Comparison of ENCODE assay signal across 30 mouse cellular contexts in genomic region chr17:71062049-71062560, GRCm38 (mm10). TPM values are rescaled to one million over a fixed set of nuclear protein-coding genes. Genes with fewer than 3 reads are reported as not detected.
DNase-seq lines count a peak whose midpoint lies in the region; ATAC-seq and TF ChIP-seq lines count a peak whose summit lies in the region.
"Had no signal": no experiment of that assay in that cellular context is flagged by ENCODE, and none has a peak within 500 bp of the region (broad histone marks: within the 10 kb centered on the region; RNA-seq: fewer than 3 reads in every experiment).

No protein-coding gene starts in this region.

- peaks cover 79% of the 10 kb centered on the region for H3K36me3 ChIP-seq in heart, embryonic 12.5 days
- no peaks in the 10 kb centered on the region for H3K36me3 ChIP-seq in kidney, embryonic 15.5 days
- no peaks in the 10 kb centered on the region for H3K36me3 ChIP-seq in lung, embryonic 14.5 days (ENCODE audit: insufficient read depth)
- H3K36me3 ChIP-seq: embryonic facial prominence, embryonic 12.5 days; hindbrain, embryonic 15.5 days; lung, embryonic 15.5 days; midbrain, embryonic 12.5 days; neural tube, embryonic 12.5 days had no signal

- H3K4me1 ChIP-seq in heart, embryonic 12.5 days (replicated peaks): peaks cover 4% of the 10 kb centered on the region
- peaks cover 4% of the 10 kb centered on the region; the same call in 1 of the 2 replicates for H3K4me1 ChIP-seq in kidney, embryonic 15.5 days
- no peaks in the 10 kb centered on the region for H3K4me1 ChIP-seq in lung, embryonic 14.5 days (ENCODE audit: insufficient read depth)
- H3K4me1 ChIP-seq: embryonic facial prominence, embryonic 12.5 days; lung, embryonic 15.5 days; midbrain, embryonic 12.5 days; neural tube, embryonic 12.5 days had no signal

- no peak overlapping the region for H3K4me3 ChIP-seq in heart, embryonic 12.5 days
- H3K4me3 ChIP-seq in kidney, embryonic 15.5 days (replicated peaks): no peak overlapping the region
- no peak overlapping the region for H3K4me3 ChIP-seq in lung, embryonic 14.5 days (ENCODE audit: low read depth, low read length)
- H3K4me3 ChIP-seq in left cerebral cortex, adult 2 months: no peak overlapping the region
- H3K4me3 ChIP-seq: embryonic facial prominence, embryonic 12.5 days; heart, adult 2 months; hindbrain, embryonic 15.5 days; lung, embryonic 15.5 days; megakaryocyte, embryonic 14.5 days; midbrain, embryonic 12.5 days; myocyte; neural tube, embryonic 12.5 days had no signal

- no peak for TF ChIP-seq CTCF in lung, embryonic 14.5 days (IDR thresholded peaks at IDR 0.05; ENCODE audit: low read depth)
- no peak for TF ChIP-seq CTCF in left cerebral cortex, adult 2 months (IDR thresholded peaks at IDR 0.05)

- no peak for DNase-seq in heart, adult 18-20 months
- DNase-seq in kidney, adult 18-20 months: no peak
- DNase-seq in lung, embryonic 14.5 days: peak; percentile 34
- no peak for DNase-seq in lung, postnatal 4 days
- peak; percentile 17 for DNase-seq in adipocyte (ENCODE audit: low spot score)
- DNase-seq in left cerebral cortex, adult 2 months (ENCODE audit: extremely low spot score in 1 of 2, low spot score in 2 of 2): no peak
- DNase-seq: adrenal gland, postnatal 14 days; cerebellum, adult 11-12 months; cerebellum, adult 9-11 months; embryo, embryonic 11 days; gastrocnemius, postnatal 25 days; heart, adult 2 months; kidney, adult 8-10 months; layer of hippocampus, adult 9-11 months; liver; right cerebral cortex, adult 18-20 months; thymus, adult 2 months; thymus, postnatal 36 days had no signal

- H3K27ac ChIP-seq in heart, embryonic 12.5 days (ENCODE audit: poor library complexity, severe bottlenecking): 0 out of 2 replicates have a peak overlapping the region, but pooled peaks have one; percentile 5
- no peak overlapping the region for H3K27ac ChIP-seq in kidney, embryonic 15.5 days
- H3K27ac ChIP-seq in lung, embryonic 14.5 days (ENCODE audit: low read depth): no peak overlapping the region
- no peak overlapping the region for H3K27ac ChIP-seq in left cerebral cortex, adult 2 months
- H3K27ac ChIP-seq: embryonic facial prominence, embryonic 12.5 days; heart, adult 2 months; hindbrain, embryonic 15.5 days; lung, embryonic 15.5 days; midbrain, embryonic 12.5 days; neural tube, embryonic 12.5 days; stomach, postnatal 0 days had no signal

- intact Hi-C loops in left cerebral cortex, adult 2 months (cut with DNase I): no loop called here

- no peaks in the 10 kb centered on the region for H3K27me3 ChIP-seq in heart, embryonic 12.5 days (replicated peaks)
- no peaks in the 10 kb centered on the region for H3K27me3 ChIP-seq in kidney, embryonic 15.5 days
- no peaks in the 10 kb centered on the region for H3K27me3 ChIP-seq in lung, embryonic 14.5 days (ENCODE audit: insufficient read depth, low read length)
- H3K27me3 ChIP-seq: embryonic facial prominence, embryonic 12.5 days; hindbrain, embryonic 15.5 days; lung, embryonic 15.5 days; megakaryocyte, embryonic 14.5 days; midbrain, embryonic 12.5 days; neural tube, embryonic 12.5 days; Patski had no signal

- no peak for ATAC-seq in heart, embryonic 12.5 days (ENCODE audit: insufficient number of reproducible peaks, low FRiP score)
- ATAC-seq in kidney, embryonic 15.5 days (replicated peaks; ENCODE audit: low FRiP score): 0 out of 2 replicates have a peak, but pooled peaks have one; percentile 29
- no peak for ATAC-seq in lung, embryonic 14.5 days (ENCODE audit: insufficient read depth)
- ATAC-seq: inflammation-experienced regulatory T-cells, adult 6 months; Patski had no signal

- WGBS in heart, embryonic 12.5 days: 70% methylated on average over 5 of the region's 5 CpGs
- 56% methylated on average over 5 of the region's 5 CpGs for WGBS in kidney, embryonic 15.5 days
- 71% methylated on average over 5 of the region's 5 CpGs for WGBS in lung, embryonic 14.5 days

- H3K9ac ChIP-seq in heart, embryonic 12.5 days: no peak overlapping the region
- H3K9ac ChIP-seq in kidney, embryonic 15.5 days: no peak overlapping the region
- H3K9ac ChIP-seq in lung, embryonic 14.5 days: no peak overlapping the region
- H3K9ac ChIP-seq: embryonic facial prominence, embryonic 12.5 days; hindbrain, embryonic 15.5 days; lung, embryonic 15.5 days; midbrain, embryonic 12.5 days; neural tube, embryonic 12.5 days had no signal

- no peaks in the 10 kb centered on the region for H3K9me3 ChIP-seq in heart, embryonic 12.5 days (replicated peaks)
- no peaks in the 10 kb centered on the region for H3K9me3 ChIP-seq in kidney, embryonic 15.5 days (replicated peaks)
- H3K9me3 ChIP-seq in lung, embryonic 14.5 days (ENCODE audit: low read depth, low read length): no peaks in the 10 kb centered on the region
- H3K9me3 ChIP-seq: embryonic facial prominence, embryonic 12.5 days; hindbrain, embryonic 15.5 days; lung, embryonic 15.5 days; megakaryocyte, embryonic 14.5 days; midbrain, embryonic 12.5 days; neural tube, embryonic 12.5 days had no signal

- no peak overlapping the region for H3K4me2 ChIP-seq in heart, embryonic 12.5 days
- no peak overlapping the region for H3K4me2 ChIP-seq in kidney, embryonic 15.5 days
- H3K4me2 ChIP-seq in lung, embryonic 14.5 days: no peak overlapping the region
- H3K4me2 ChIP-seq: embryonic facial prominence, embryonic 12.5 days; hindbrain, embryonic 15.5 days; lung, embryonic 15.5 days; midbrain, embryonic 12.5 days; neural tube, embryonic 12.5 days had no signal

RNA-seq across cellular contexts. Expression of gene Myl12a, which starts 59.4 kb away (rescaled TPM):
- 832 and 883 TPM in 2 replicates for polyA plus RNA-seq in heart, embryonic 12.5 days (2016; fragmentation: Nextera tagmentation; extraction: Ambion mirVana)
- 1,000 to 10,000 TPM in 1 of 2 experiments, 100 to 1,000 TPM in 1; 965 to 1,012 TPM for total RNA-seq in heart, adult 18-20 months (2021)
- 642 and 672 TPM in 2 replicates for polyA plus RNA-seq in kidney, embryonic 15.5 days (2015; fragmentation: Nextera tagmentation; extraction: Ambion mirVana)
- polyA plus RNA-seq in lung, embryonic 14.5 days (2014; fragmentation: Nextera tagmentation; extraction: Ambion mirVana): 637 and 655 TPM in 2 replicates
- 10 to 100 TPM; 39.0 to 43.4 TPM for total RNA-seq in left cerebral cortex, adult 2 months (2021)

RNA-seq across cellular contexts. Expression of gene Myom1, which starts 59.7 kb away (rescaled TPM):
- polyA plus RNA-seq in heart, embryonic 12.5 days (2016; fragmentation: Nextera tagmentation; extraction: Ambion mirVana): 229 and 241 TPM in 2 replicates
- 1,000 to 10,000 TPM in 1 of 2 experiments, 100 to 1,000 TPM in 1; 977 to 1,053 TPM for total RNA-seq in heart, adult 18-20 months (2021)
- 5.5 and 6.0 TPM in 2 replicates for polyA plus RNA-seq in kidney, embryonic 15.5 days (2015; fragmentation: Nextera tagmentation; extraction: Ambion mirVana)
- polyA plus RNA-seq in lung, embryonic 14.5 days (2014; fragmentation: Nextera tagmentation; extraction: Ambion mirVana): 5.7 and 7.6 TPM in 2 replicates
- total RNA-seq in left cerebral cortex, adult 2 months (2021): 1 to 10 TPM; 1.6 to 2.2 TPM

Comparison
In these comparisons a context has a peak if more than half of its experiments do, and no peak if none do; other contexts are left out.
1. DNase-seq: peak in lung, embryonic 14.5 days (single experiment) and adipocyte (single experiment); none in heart, adult 18-20 months (0 of 2), kidney, adult 18-20 months (single experiment), lung, postnatal 4 days (0 of 2) and left cerebral cortex, adult 2 months (0 of 2).
2. RNA of gene Myom1, which starts 59.7 kb away (polyA plus RNA-seq): 229 to 241 TPM in heart, embryonic 12.5 days; 5.7 to 7.6 TPM in lung, embryonic 14.5 days and 5.5 to 6.0 TPM in kidney, embryonic 15.5 days; every median in the first group is over 10 times any median in the second.